Mouse (Mus musculus) mouse embryonic stem cell (cell line): ENCODE data around the gene Armh1.

Experiments
- in situ Hi-C, 2 experiments: fragments of 300-500 bp; cut with MboI; formaldehyde crosslinking; loops; 1 replicate in 1 of 2; 3 replicates in 1 of 2; pipeline ENCODE4 v1.14.3; 2019 to 2020; ENCODE audit warnings: low sequenced_read_pairs in 2 of 2, low pct_unique_long_range_greater_than_20kb in 1 of 2, mixed read lengths in 1 of 2; ENCODE audit not compliant: unreplicated experiment in 1 of 2

Armh1 gene

DNA sequence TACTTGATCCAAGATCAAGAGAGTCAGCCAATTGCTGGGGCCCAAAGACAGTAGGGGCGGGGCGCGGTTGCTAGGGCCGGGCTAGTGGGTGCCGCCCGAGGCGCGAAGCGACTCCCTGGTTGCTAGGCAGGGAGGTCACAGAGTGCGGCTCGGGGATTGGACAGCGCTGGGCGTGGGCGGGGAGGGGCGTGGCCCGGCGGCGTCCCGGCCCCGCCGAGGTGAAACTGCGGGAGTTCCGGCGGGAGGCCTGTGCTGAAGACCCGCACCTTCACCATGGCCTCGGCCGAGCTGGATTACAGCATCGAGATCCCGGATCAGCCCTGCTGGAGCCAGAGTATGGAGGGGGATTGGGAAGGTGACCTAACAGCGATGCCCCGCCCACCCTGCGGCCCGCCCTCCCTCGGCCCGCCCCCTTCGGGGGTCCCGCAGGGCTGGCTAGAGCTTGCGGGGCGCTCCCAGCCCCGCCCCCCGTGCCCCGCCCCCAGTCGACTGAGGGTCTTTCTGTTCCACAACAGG, at the start of gene Armh1, which contains the start of gene Tmem53:
Gene Armh1 (minus strand): TSS at position 325 of the 516 bp plus-strand sequence.
Gene Tmem53 (plus strand): TSS at position 151 of the 516 bp plus-strand sequence.
- in situ Hi-C loops, result no loop called here

DNA sequence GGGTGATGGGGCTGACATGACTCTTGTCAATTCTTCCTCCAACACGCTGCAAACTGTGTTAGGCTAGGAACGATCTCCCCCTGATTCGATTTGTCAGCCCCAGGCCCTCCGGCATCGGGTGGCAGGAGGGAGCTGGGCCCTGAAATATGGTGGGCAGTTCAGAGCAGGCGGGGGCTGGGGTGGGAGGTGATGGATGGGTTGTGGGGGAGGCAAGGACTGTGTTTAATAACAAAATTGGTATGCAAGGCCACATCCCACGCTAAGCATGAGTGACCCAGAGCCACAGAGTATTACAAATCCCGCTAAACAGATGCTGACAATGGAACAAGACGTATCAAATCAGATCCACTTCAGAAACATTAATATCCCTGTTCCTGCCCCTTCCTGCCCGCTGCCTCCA, 48.0 kb upstream of the Armh1 start:
- in situ Hi-C loops, result no loop called here

DNA sequence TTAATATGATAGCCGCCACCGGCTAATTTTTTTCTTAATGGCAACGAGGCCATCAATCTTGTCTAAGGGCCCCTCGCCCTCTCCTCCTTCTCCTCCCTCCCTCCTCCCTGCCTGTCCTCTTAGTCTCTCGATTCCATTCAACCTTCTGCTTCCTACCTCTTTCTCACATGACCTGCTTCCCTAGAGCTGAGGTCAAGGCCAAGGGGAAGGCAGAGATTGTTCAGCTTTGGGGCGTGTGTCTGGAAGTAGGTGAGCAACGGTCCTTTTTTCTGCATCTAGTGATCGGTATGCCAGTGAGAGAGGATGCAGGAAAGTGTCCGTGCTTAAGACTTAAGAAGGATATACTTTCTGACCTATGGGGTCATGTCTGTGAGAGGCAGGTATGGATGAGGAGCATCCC, 45.9 kb upstream of the Armh1 start:
- in situ Hi-C loops, result no loop called here

DNA sequence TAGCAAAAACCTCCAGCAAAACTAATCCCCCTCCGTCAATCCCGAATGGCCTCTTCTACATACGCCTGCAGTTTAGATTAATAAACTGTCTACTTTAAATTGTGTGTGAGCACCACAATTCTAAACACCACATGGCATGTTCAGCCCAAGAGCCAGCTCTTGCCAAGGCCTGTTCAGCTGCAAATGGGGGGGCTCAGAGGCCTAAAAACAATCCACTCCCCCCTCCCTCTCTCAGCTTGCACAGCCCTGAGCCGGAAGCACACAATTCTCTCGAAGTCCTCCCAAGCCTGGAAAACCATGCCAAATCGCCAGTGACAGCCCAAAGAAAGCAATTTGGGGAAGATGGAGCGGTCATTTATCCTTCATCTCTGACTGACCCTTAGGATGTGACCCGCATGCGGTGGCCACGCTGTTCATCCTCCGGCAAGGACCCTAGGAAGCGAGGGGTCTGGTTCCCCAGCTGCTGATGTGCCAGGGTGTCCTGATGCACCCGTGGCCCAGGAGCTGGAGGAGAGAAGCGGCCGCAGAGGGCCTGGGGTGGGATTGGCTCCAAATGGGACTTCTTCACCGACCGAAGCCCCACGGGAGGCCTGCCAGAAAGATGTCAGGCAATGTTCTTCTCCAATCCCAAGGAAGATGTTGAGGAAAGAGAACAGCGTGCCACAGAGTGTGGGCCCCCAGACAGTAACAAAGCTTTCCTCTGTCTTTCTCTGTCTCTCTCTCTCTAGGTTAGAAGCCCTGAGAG, 45.1 kb upstream of the Armh1 start:
- in situ Hi-C loops, result no loop called here

DNA sequence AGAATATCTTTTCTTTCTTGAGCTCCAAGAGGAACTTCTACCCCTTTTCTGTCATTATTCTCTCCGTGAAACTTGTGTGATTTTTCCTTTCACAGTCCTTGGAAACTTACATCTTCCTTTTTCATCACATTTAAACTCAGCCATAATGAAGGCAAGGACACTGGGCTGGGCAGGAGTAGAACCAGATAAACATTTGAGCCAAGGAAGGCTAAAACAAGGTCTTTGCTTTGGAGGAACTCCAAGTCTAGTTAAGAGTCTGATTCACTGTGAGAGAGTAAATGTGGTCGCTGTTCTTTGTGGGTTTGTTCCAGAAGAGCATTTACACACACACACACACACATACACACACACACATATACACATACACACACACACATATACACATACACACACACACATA, 39.8 kb upstream of the Armh1 start:
- in situ Hi-C loops, result no loop called here

DNA sequence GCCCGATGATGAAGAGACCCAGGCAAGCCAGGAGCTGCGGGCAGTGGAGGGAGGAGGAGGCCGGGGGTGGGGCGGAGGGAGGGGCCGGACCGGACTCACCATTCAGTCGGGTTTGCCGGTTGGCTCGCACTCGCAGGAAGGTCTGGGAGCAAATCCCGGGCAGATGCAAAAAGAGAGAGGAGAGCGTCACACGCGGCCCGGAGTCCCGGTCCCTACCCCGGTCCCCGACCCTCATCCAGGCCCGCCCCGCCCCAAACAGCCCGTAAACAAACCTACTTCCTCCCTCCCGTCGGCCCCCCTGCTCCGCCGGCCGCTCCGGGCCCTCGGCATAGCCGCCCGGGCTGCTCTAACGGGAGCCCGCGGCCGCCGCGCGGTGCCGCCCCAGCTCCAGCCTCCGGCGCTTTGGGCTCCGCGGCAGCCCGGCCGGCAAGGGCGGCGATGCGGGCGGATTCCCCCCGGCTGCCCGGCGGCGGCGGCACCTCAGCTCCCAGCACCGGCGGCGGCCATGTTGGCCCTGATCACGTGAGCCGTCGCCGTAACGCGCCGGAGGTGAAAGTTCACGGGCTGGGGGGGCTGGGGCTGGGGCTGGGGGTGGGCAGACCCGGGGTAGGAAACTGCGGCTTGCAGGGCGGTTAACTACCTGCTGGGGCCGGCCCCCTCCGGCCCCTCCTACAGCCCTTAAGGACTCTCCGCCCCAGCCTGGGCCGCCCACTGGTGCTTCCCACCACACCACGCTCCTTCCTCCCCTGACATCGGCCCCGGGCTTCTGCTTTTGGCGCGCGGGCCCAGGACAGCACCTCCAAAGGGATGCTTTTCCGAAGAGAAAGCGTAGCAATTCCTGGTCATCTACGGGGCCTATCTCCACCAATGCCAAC, 37.2 kb upstream of the Armh1 start:
- in situ Hi-C loops, result no loop called here

DNA sequence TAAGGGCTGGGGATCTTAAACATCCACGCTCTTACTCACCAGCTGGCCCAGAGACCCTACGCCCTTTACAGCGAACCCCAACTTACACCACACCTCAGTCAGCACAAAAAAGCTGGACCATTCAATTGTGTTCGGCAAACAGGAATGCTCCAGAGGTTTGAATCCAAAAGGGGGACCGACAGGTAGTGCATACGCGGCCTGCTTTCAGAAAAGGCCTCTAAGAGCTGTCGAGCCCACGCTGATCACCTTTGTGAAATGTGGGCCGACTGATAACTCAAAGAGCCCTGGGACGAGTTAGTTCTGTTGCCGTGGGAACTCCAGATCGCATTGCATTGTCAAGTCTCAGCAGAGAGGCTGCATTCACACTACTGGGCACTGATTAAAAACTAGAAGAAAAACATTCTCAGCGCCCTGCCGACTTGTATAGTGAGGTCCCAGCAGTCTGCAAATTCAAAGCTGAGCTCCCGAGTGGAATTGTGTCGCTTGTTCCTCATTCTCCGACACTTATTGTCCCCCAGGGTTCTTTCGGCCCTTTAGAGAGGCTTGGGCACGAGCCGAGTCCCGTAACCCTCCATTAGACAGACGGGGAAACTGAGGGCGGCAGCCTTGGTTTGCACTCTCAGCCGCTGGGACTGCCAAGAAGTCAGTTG, 36.5 kb upstream of the Armh1 start:
- in situ Hi-C loops, result no loop called here

DNA sequence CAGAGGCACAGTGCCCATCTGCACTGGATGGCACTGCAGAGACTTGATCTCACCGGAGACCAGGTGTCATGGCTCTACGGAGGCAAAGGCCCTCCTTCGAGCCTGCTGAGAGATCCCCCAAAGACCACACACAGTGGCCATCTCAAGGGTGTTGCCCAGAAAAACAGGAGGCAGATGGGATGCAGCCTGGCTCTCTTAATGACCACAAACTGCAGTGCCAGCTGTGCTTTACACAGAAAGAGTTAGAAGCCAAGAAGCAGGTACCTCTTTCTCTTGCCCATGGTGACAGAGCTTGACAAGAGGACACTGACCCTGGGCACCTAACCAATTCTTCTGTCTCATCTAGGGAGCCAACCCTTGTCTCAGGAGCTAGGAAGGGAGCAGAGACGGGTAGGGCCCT, 32.4 kb upstream of the Armh1 start:
- in situ Hi-C loops, result no loop called here

DNA sequence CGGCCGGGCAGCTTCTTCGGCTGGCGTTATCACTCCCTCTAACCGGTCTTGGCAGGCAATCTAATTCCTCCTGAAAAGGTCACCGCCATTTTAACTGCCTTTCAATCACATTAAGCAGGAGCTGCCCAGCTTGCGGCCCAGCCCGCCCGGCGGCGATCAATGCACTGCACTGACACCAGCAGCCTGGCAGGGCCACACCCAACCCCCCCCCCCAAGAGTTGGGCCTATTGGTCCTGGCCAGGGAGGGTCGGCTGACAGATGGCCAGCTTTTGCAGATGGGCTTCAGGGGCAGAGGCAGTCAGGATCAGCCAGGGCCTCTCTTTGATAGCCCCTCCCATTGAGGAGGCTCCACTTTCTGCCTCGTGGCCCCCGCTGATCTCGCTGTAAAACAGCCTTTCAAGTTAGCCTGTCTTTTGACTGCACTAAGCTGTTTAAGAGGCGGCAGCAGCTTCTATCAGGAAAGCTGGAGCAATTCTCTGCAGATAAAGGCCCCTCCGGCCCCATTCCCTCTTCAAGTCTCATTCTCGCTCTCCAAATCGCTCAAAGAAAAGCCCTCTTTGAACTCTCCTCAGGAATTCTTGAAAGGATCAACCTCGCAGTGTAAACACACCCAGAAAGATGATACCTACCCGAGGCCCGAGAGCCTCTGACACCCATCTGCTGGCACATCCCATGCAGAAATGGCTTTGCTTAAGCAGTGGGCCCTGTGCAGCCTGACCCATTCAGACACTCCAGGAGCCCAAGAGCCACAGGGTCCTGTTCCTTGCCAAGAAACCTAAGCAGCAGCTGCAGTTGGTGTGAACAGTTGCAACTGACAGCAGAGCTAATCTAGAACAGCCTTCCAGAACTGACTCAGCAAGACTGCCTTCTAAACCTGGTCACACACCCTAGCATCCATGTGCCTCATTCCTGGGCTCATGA, 31.6 kb upstream of the Armh1 start:
- in situ Hi-C loops, result no loop called here

DNA sequence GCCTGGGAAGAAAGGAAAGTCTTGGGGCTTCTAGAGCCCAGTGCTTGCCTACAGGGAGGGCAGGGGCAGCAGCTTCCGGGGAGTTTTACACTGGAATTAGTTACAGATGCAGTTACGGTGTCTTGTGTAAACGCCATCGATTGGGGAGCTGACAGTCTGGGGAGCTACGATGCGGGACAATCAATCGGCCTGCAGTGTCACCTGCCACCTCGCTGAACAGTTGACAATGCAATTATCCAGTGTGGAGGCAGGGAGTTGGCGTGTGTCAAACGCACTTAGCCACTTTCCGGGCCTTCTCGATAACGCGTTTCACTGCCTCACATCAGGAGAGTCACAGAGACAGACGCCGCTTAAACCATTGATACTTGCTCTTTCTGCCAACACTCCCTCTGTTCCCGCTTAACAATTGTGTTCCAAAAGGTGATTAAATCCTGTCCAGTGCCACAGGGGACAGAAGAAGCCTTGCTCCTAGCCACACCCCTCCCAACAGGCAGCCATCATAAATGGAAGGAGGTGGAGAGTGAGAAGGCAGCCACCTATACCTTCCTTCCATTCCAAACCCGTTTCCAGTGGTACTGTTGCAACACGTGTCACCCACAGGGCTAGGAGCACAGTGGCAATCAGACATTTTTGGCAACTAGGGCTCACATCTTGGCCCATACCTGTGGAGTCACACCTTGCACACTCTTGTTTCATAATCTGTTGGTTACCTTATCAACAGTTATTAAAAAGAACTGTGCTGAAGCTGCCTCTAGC, 29.3 kb upstream of the Armh1 start:
- in situ Hi-C loops, result no loop called here

DNA sequence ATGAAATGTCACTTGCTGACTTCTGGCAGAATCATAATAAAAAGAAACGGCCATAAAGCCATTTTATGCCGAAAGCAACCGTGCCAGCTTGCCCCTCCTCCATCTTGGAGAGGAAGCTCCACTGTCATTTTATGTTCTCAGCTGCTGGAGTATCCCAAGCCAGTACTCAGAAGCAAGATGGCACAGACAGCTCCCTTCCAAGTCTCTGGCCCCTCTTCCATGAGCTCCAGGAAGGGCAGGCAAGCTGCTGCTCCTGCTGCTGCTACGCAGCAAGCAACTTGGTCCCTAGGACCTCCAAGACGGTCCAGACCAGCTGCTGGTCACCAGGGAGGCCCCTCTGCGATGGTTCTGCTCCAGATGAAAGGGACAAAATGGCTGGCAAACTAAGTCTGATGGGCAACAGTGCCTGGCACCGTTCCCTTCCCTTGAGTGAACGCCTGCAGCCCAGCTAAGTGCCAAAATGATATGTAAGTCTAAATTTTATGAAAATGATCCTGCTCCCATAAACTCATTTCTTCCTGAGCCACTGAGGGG, 28.5 kb upstream of the Armh1 start:
- in situ Hi-C loops, result no loop called here

DNA sequence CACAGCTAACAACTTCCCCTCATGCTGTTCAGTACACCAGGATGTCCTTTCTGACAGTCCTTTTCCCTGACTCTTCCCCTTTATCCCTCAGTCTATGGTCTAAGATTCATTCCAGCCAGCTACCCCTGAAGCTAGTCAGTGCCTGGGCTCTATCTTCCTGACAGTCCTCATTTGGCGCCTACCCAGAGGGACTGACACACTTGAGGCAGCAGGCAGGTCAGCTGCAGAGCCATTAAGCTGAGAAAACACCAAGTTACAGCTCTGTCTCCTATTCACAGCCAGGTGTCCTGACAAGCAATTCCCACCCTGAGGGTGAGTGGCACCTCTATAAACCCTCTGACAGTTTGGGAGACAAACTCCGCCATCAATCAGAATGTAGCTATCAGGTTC, 27.3 kb upstream of the Armh1 start:
- in situ Hi-C loops, result no loop called here

DNA sequence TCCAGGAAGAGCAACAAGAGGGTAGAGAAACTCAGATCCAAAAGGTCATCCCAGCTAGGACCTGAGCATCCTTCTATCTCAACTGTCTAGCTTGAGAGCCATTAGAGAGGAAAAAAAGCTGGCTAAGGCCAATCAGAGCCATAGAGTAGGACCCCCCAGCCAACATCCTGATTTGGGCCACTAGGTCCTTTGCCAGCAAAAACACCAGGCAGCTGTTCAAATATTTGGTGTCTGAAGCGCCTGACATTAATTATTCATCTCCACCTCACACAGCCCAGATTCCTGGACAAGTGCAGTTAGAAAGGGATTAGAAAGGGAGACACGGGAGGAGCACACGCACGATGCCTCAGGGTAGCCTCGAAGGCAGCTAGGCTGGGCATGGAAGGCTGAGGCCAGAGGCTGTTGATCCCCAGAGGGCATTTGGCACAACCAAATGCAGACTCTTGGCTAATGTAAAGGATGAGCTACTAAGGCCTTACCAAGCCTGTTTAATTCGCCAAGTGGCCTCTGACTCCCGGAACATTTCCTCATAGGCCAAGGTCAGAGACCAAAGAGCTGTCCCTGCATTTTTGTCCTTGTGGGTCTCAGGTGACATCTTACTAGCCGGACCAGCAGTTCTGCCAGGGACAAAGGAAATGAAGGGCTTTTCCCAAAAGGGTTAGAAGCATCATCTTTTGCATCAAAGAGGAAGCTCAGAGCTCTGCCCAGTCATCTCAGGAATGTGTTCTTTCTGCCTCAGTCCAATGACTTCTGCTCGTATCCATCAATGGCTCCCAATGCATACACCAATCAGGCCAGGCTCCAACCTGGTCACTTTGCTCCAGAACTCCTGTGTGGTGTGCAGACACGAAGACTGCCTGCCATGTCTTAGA, 26.7 kb upstream of the Armh1 start:
- in situ Hi-C loops, result no loop called here

DNA sequence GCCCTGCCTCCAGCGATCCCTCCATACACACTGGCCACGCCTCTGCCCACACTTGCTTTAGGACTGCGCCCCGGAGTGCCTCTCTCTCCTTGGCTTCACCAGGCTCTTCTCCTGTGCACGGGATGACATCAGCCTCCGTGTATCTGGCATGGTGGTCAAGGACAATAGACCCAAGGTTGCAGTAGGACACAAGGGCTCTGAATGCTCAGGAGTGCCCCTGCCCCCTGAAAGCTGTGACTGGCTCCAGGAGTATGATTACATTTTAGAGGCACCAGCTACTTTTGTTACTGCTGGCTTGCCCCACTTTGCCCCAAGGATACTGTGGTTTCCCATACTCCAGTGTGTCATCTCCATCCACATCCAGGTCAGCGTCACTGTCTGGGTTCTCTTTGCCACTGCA, 25.8 kb upstream of the Armh1 start:
- in situ Hi-C loops, result no loop called here

DNA sequence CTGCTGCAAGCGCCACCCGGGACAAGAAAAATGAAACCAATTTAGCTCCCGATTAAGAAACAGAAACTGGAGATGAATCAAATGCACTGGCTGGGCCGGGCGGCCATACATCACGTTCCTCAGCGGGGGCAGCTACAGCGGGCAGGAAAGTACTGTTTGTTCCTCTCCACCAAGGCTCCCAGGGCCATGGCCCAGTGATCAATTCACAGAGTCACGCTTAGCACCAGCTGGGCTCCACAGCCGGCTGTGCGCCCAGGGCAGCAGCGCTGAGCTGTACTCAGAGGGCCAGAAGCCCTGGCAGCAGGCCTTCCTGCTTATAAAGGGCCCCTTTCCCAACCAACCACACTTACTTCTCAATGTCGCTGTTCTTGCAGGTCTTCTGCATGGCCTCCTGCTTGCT, 25.1 kb upstream of the Armh1 start:
- in situ Hi-C loops, result no loop called here

DNA sequence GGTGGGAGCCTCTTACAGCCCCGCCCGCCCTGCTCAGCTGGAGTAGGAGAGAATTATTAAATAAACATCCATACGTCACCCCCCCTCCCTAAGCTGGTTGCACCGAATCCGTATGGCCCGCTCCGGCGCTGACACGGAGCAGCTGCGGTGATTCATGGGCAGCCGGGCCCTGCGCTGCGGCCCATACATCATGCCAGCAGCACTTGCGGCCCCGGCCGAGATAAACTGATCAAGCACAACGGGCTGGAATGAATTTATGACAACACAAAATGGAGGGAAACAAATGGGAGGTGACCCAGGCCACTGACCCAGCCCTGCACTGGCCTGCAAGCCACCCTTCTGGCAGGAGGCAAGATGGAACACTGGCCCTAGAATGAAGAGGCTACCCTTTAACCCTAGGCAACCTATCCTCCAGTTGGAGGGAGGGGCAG, 24.4 kb upstream of the Armh1 start:
- in situ Hi-C loops, result no loop called here
